Mouse (Mus musculus) CH12.LX (cell line): ENCODE data around the gene Gstt2.
A peak's percentile ranks its signal among the peaks of the same experiment; 100 is the strongest.

ENCODE experiments used
- BHLHE40 ChIP-seq: IDR thresholded peaks from 2 replicates; pipeline ENCODE4 v1.6.1; 2011; ENCODE audit warnings: mild to moderate bottlenecking, low read depth, low read length, improper control_type of control experiment
- CTCF ChIP-seq, 2 experiments: IDR thresholded peaks in 1 of 2; conservative IDR thresholded peaks in 1 of 2; 2 replicates each; pipeline ENCODE4 v1.5.1; 2011 to 2012; ENCODE audit warnings: low read depth in 2 of 2, low read length in 2 of 2, improper control_type of control experiment in 1 of 2, inconsistent platforms in 1 of 2, mild to moderate bottlenecking in 1 of 2, moderate library complexity in 1 of 2
- EP300 ChIP-seq: IDR thresholded peaks from 2 replicates; pipeline ENCODE4 v1.6.1; 2011; ENCODE audit warnings: low read length, improper control_type of control experiment
- JUND ChIP-seq: conservative IDR thresholded peaks from 2 replicates; pipeline ENCODE4 v1.6.1; 2011; ENCODE audit warnings: low read depth, low read length, improper control_type of control experiment
- POLR2A ChIP-seq: IDR thresholded peaks from 2 replicates; pipeline ENCODE4 v1.6.1; 2011; ENCODE audit warnings: low read depth, mild to moderate bottlenecking, improper control_type of control experiment, low read length
- SMC3 ChIP-seq: IDR thresholded peaks from 2 replicates; pipeline ENCODE4 v1.6.1; 2011; ENCODE audit warnings: low read depth, low read length, improper control_type of control experiment
- ZC3H11A ChIP-seq: IDR thresholded peaks from 2 replicates; pipeline ENCODE4 v1.6.1; 2012; ENCODE audit warnings: low read depth, mild to moderate bottlenecking, inconsistent platforms, low read length, improper control_type of control experiment

DNA sequence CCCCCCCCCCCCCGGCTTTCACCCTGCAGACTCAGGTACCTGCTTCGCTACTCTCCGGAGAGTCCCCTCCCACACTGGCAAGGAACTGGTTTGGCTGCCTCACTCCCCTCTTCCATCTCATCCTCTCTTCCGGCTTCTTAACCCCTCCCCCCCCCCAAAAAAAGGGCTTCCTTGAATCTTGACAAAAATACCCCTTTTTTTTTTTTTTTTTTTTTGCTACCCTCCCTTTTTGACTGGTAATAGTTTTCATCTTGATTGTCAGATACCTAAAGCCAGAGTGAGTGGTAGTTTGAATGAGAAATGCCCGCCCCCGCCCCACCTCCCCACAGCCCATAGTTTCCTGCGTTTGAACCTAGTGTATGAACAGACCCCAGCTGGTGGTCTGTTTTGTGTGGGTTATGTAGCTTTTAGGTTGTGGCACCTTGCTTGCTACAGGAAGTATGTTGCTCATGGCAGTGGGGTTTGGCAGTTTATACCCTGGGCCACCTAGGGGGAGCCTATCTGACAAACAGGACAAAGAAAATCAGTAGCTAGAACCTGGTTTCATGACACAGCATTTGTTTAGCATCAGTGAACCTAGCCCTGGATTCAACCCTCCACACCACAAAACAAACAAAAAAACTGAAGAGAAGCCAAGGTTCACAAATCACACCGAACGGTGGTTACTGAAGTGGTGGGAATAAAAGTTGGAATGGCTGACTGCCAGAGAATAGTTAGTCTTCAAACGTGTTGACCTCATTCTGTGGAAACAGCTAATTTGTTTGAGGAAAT lies 1.3 kb downstream of the Gstt2 start:
- no peak for TF ChIP-seq BHLHE40
- TF ChIP-seq ZC3H11A: no peak
- TF ChIP-seq SMC3: no peak
- TF ChIP-seq CTCF (conservative IDR thresholded peaks at IDR 0.05 in 1 of 2, IDR thresholded peaks at IDR 0.05 in 1 of 2; ENCODE audit: low read depth in 2 of 2, low read length in 2 of 2): peak in 1 of 2 experiments; percentile 49; a peak in 2 of 4 replicates
- TF ChIP-seq EP300: no peak
- no peak for TF ChIP-seq JUND
- TF ChIP-seq POLR2A: no peak; the same call in 1 of the 2 replicates
